In the genomic region with DNA sequence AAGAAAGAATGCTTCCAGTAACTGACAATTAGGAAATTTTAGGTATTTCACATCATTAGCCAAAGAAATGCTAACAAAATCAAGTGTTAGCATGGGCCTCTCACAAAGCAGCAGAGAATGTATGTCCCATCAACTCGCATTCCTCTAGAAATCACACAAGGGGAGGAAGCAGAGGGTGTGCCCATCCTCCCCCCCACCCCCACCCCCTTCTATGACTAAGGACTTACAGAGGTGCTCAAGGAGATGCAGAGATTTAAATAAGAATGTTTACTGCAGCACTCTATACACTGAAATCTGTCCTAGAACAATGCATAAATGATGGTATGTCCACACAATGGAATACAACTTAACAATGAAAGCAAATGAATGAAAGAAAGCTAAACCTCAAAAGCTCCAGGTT, we compare ENCODE assay signal across 27 mouse cellular contexts. TPM values are rescaled to one million over a fixed set of nuclear protein-coding genes. Genes with fewer than 3 reads are reported as not detected.
"Had no signal": no experiment of that assay in that cellular context is flagged by ENCODE, and none has a peak within 500 bp of the region (broad histone marks: within the 10 kb centered on the region; RNA-seq: fewer than 3 reads in every experiment).

No protein-coding gene starts in this region.

- H3K4me1 ChIP-seq: heart, embryonic 15.5 days; hindbrain, embryonic 13.5 days; hindbrain, embryonic 15.5 days; intestine, embryonic 15.5 days; limb, embryonic 10.5 days; limb, embryonic 12.5 days had no signal

- H3K27ac ChIP-seq: heart, adult 2 months; heart, embryonic 13.5 days; heart, embryonic 15.5 days; hindbrain, embryonic 13.5 days; hindbrain, embryonic 15.5 days; intestine, embryonic 15.5 days; layer of hippocampus, adult 2 months; left cerebral cortex, adult 2 months; limb, embryonic 10.5 days; limb, embryonic 12.5 days; liver, embryonic 13.5 days; liver, embryonic 15.5 days had no signal

- H3K9me3 ChIP-seq: heart, embryonic 13.5 days; heart, embryonic 15.5 days; hindbrain, embryonic 13.5 days; hindbrain, embryonic 15.5 days; intestine, embryonic 15.5 days; limb, embryonic 10.5 days; limb, embryonic 12.5 days; liver, embryonic 13.5 days; liver, embryonic 15.5 days had no signal

- H3K4me2 ChIP-seq: heart, embryonic 11.5 days; heart, embryonic 13.5 days; heart, embryonic 15.5 days; hindbrain, embryonic 13.5 days; hindbrain, embryonic 15.5 days; intestine, embryonic 15.5 days; limb, embryonic 12.5 days; liver, embryonic 11.5 days; liver, embryonic 13.5 days; liver, embryonic 15.5 days had no signal

- H3K27me3 ChIP-seq: heart, embryonic 13.5 days; heart, embryonic 15.5 days; hindbrain, embryonic 13.5 days; hindbrain, embryonic 15.5 days; intestine, embryonic 15.5 days; limb, embryonic 12.5 days; liver, embryonic 13.5 days; liver, embryonic 15.5 days had no signal

- H3K4me3 ChIP-seq: heart, adult 2 months; heart, embryonic 13.5 days; heart, embryonic 15.5 days; hindbrain, embryonic 13.5 days; hindbrain, embryonic 15.5 days; intestine, embryonic 15.5 days; layer of hippocampus, adult 2 months; left cerebral cortex, adult 2 months; limb, embryonic 10.5 days; limb, embryonic 12.5 days; liver, embryonic 13.5 days; liver, embryonic 15.5 days had no signal

- H3K36me3 ChIP-seq: heart, embryonic 13.5 days; heart, embryonic 15.5 days; hindbrain, embryonic 13.5 days; hindbrain, embryonic 15.5 days; intestine, embryonic 15.5 days; limb, embryonic 10.5 days; limb, embryonic 12.5 days; liver, embryonic 13.5 days; liver, embryonic 15.5 days had no signal

- ATAC-seq: inflammation-experienced regulatory T-cells, adult 6 months; intestine, embryonic 15.5 days; intestine, postnatal 0 days had no signal

- DNase-seq: gastrocnemius, postnatal 14 days; gastrocnemius, postnatal 36 days; heart, adult 11 months; heart, adult 2 months; heart, postnatal 14 days; heart, postnatal 36 days; kidney, adult 18-20 months; kidney, adult 8-10 months; kidney, postnatal 10 days; kidney, postnatal 25 days; kidney, postnatal 4 days; liver; liver, embryonic 13.5 days had no signal

- H3K9ac ChIP-seq: heart, embryonic 13.5 days; heart, embryonic 15.5 days; hindbrain, embryonic 13.5 days; hindbrain, embryonic 15.5 days; intestine, embryonic 15.5 days; limb, embryonic 12.5 days; liver, embryonic 13.5 days; liver, embryonic 15.5 days had no signal

RNA-seq across cellular contexts. Expression of a gene that starts 27.2 kb away (rescaled TPM):
- polyA plus RNA-seq: inflammation-experienced regulatory T-cells, adult 6 months had no signal
